Mouse (Mus musculus): ENCODE results near the gene Slx1b. TPM values are rescaled to one million over a fixed set of nuclear protein-coding genes. Genes with fewer than 3 reads are reported as not detected.
A peak's percentile ranks its signal among the peaks of the same experiment; 100 is the strongest.
"Not testable (repeated sequence)": the region's sequence is repeated elsewhere in the genome, so short reads cannot be mapped to it uniquely, and the experiment has no call there.

Gene Slx1b
- polyA plus RNA-seq, 1 experiment from 2014 or later = 7.5 TPM

DNA sequence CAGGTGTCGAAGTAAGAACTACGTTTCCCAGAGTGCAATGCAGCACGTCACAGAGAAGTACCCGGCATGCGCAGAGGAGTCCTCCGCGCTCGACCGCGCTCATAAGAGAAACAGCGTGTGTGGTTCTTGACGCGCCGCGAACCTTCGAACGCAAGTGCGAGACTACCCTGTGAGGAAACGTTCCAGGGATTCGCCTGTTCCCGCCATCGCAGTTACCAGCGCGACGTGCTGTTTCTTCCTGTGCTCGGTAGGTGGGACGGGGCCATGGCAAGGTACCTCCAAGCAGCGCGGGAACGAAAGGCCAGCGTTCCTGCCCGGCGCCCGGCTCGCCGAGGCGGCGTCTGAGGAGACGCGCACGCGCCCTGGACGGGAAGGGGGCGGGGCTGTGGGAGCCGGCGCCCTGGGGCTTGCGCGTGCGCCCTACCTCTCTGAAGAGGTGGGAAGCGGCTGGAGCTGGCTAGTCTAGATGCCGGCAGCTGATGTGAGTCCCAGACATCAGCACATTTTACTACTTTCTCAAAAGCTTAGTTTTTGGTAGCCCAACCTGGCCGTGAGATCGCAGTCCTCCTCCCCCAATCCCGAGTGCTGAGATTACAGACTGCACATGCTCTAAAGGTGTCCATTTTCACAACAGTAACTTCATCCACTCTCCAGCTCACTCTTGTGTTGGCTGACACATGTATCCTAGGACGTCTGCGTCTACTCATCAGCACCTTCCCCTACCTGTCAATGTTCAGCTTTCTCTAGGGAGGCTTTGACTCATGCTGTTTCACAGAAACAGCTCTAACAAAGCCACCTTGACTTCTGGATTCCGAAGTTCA lies 46.1 kb downstream of the Slx1b start, which contains the start of gene Sgf29:
TSS of gene Sgf29 (plus strand) at position 79 of the 821 bp plus-strand sequence.
- peak; percentile 98 for ATAC-seq (ENCODE audit: insufficient number of reproducible peaks, low FRiP score)
- peaks cover 12% of the 10 kb centered on the region for H3K4me1 ChIP-seq (replicated peaks)
- H3K27me3 ChIP-seq (replicated peaks) = no peaks in the 10 kb centered on the region
- peak within 1 kb of the TSS; percentile 80 for H3K9ac ChIP-seq
- H3K4me2 ChIP-seq = peak within 1 kb of the TSS; percentile 85
- H3K9me3 ChIP-seq (replicated peaks) = no peaks in the 10 kb centered on the region
- H3K36me3 ChIP-seq = no peaks in the 10 kb centered on the region
- H3K4me3 ChIP-seq = peak within 1 kb of the TSS; percentile 64
- 1% methylated on average over 57 of the region's 57 CpGs for WGBS
- H3K27ac ChIP-seq (ENCODE audit: poor library complexity, severe bottlenecking) = peak within 1 kb of the TSS; percentile 91

DNA sequence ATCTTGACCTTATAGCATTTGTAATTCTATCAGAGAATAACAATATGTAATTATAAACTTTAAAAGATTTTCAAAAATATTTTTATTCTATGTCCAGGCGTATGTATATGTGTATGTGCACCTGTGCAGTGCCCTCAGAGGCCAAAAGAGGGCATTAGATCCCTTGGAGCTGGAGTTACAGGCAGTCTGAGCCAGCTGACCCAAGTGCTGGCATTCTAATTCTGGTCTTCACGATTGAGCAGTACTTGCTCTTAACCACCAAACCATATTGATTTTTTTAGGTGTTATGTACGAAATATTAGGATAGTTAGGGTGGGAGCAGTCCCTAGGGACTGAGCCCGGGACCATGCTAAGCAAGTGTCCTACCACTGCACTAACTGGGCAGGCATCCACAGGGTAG lies 47.1 kb downstream of the Slx1b start:
- Histone ChIP-seq H3K9ac (no peak overlapping the region), H3K9me3 (replicated peaks) (no peaks in the 10 kb centered on the region), H3K36me3 (no peaks in the 10 kb centered on the region), H3K27me3 (replicated peaks) (no peaks in the 10 kb centered on the region), H3K27ac (ENCODE audit: poor library complexity, severe bottlenecking) (no peak overlapping the region), H3K4me2 (peak overlapping the region; percentile 85), H3K4me1 (replicated peaks) (peaks cover 12% of the 10 kb centered on the region), H3K4me3 (peak overlapping the region; percentile 64; the same call in 1 of the 2 replicates)
- ATAC-seq (ENCODE audit: insufficient number of reproducible peaks, low FRiP score) = no peak
- 77% methylated on average over 4 of the region's 4 CpGs for WGBS

DNA sequence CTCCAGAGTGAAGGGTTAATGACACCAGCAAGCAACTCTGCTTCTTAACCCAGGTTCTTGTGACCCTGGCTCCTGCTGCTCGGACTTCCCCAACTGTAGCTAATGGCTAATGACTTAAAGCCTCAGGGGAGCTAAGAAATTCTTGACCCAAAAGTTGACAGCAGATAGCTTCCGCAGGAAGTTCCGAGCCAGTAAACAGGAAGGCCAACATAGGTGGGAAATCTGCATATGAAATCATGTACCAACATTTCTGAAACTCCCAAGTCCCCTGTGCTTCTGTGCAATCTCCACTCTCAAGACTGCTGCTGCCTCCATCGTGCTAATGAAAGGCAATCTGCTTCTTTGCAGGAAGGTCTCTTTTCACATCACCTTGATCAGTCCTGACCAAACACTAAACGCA lies 49.9 kb downstream of the Slx1b start:
- no peak for ATAC-seq (ENCODE audit: insufficient number of reproducible peaks, low FRiP score)

DNA sequence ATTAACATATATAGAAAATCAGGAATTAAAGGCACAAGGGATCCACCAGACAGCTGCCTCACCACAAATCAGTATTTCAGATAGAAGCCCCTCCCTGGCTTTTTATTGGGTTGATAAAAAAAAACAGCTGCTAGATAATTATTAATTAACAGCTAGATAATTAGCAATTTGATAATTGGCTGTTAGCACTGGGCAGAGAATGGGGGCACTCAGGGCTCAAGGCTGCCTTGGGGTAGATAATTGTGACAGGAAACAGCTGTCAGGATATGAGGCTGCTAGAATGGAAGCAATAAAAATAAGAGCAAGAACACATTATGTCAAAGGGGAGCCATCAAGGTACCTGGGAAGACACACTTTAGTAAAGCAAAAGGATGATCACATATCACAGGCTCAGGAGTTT lies 50.7 kb downstream of the Slx1b start:
- H3K4me3 ChIP-seq = no peak overlapping the region
- no peaks in the 10 kb centered on the region for H3K9me3 ChIP-seq (replicated peaks)
- H3K4me1 ChIP-seq (replicated peaks) = peaks cover 5% of the 10 kb centered on the region; the same call in 1 of the 2 replicates
- H3K36me3 ChIP-seq = no peaks in the 10 kb centered on the region
- no peaks in the 10 kb centered on the region for H3K27me3 ChIP-seq (replicated peaks)
- no peak overlapping the region for H3K27ac ChIP-seq (ENCODE audit: poor library complexity, severe bottlenecking)
- no peak for ATAC-seq (ENCODE audit: insufficient number of reproducible peaks, low FRiP score)
- H3K4me2 ChIP-seq = no peak overlapping the region
- H3K9ac ChIP-seq = no peak overlapping the region

More for the DNA sequence above, 49.9 kb downstream of the Slx1b start:
- peaks cover 12% of the 10 kb centered on the region for H3K4me1 ChIP-seq (replicated peaks)
- H3K27ac ChIP-seq (ENCODE audit: poor library complexity, severe bottlenecking) = no peak overlapping the region
- H3K9me3 ChIP-seq (replicated peaks) = no peaks in the 10 kb centered on the region
- no peak overlapping the region for H3K9ac ChIP-seq
- no peak overlapping the region for H3K4me2 ChIP-seq
- no peaks in the 10 kb centered on the region for H3K36me3 ChIP-seq
- H3K27me3 ChIP-seq (replicated peaks) = no peaks in the 10 kb centered on the region
- no peak overlapping the region for H3K4me3 ChIP-seq
- 54% methylated on average over 5 of the region's 5 CpGs for WGBS

DNA sequence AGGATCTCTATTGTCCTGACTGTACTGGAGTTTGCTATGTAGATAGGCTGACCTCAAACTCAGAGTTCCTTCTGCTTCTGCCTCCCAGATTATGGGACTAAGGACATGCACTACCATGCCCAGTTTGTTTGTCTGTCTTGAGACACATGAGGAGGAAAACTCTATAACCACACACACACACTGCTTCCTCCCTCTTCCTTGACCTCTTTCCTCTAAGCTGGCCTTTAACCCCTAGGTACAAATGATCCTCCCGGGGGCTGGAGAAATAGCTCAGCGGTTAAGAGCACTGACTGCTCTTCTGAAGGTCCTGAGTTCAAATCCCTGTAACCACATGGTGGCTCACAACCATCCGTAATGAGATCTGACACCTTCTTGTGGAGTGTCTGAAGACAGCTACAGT lies 51.2 kb downstream of the Slx1b start:
- ATAC-seq (ENCODE audit: insufficient number of reproducible peaks, low FRiP score) = no peak
- Histone ChIP-seq H3K4me1 (replicated peaks) (0 out of 2 replicates have a peak, but pooled peaks cover 3% of the 10 kb centered on the region), H3K9ac (no peak overlapping the region), H3K4me2 (no peak overlapping the region), H3K36me3 (no peaks in the 10 kb centered on the region), H3K9me3 (replicated peaks) (no peaks in the 10 kb centered on the region), H3K27me3 (replicated peaks) (0 out of 2 replicates have a peak, but pooled peaks cover 3% of the 10 kb centered on the region), H3K4me3 (no peak overlapping the region), H3K27ac (ENCODE audit: poor library complexity, severe bottlenecking) (no peak overlapping the region)
- WGBS = 68% methylated on average over 3 of the region's 3 CpGs

DNA sequence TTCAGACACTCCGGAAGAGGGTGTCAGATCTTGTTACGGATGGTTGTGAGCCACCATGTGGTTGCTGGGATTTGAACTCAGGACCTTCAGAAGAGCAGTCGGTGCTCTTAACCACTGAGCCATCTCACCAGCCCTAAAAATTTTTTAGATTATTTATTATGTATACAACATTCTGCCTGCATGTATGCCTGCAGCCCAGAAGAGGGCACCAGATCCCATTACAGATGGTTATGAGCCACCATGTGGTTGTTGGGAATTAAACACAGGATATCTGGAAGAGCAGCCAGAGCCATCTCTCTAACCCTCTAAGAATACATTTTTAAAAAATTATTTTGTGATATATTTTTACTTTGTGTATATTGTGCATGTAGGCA lies 52.4 kb downstream of the Slx1b start:
- not testable (repeated sequence) for H3K36me3 ChIP-seq; H3K4me2 ChIP-seq; H3K9me3 ChIP-seq (replicated peaks); H3K27me3 ChIP-seq (replicated peaks); H3K27ac ChIP-seq (ENCODE audit: poor library complexity, severe bottlenecking); H3K9ac ChIP-seq; H3K4me3 ChIP-seq; H3K4me1 ChIP-seq (replicated peaks); ATAC-seq (ENCODE audit: insufficient number of reproducible peaks, low FRiP score)
- WGBS = 67% methylated on average over 3 of the region's 3 CpGs

DNA sequence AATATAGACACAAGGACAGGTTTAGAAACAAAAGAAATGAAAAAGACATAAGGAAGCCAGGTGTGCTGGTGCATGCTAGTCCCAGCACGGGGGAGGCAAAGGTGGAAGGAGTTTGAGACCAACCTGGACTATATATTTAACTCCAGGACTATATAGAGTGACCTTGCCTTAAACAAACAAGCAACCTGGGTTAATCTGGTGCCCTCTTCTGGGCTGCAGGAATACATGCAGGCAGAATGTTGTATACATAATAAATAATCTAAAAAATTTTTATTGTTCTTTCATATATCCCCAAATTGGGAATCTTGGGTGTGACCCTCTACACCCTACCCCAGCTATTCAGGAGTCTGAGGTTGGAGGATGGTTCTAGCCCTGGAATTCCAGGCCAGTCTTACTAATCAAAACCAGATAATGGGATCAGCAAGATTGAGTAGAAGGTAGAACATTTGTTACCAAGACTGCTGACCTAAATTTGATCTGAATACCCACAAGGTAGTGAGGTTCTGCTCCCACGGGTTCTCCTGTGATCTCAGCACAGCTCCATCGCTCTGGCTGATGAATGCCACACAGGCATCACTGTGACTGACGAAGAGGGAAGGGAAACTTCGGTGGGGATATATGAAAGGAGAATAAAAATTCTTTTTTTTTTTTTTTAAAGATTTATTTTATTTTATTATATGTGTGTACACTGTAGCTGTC lies 52.9 kb downstream of the Slx1b start:
- H3K4me2 ChIP-seq = no peak overlapping the region
- H3K27me3 ChIP-seq (replicated peaks) = 0 out of 2 replicates have a peak, but pooled peaks cover 3% of the 10 kb centered on the region
- H3K36me3 ChIP-seq = no peaks in the 10 kb centered on the region
- no peak overlapping the region for H3K9ac ChIP-seq
- no peaks in the 10 kb centered on the region for H3K9me3 ChIP-seq (replicated peaks)
- no peak for ATAC-seq (ENCODE audit: insufficient number of reproducible peaks, low FRiP score)
- no peak overlapping the region for H3K27ac ChIP-seq (ENCODE audit: poor library complexity, severe bottlenecking)
- H3K4me1 ChIP-seq (replicated peaks) = no peaks in the 10 kb centered on the region
- no peak overlapping the region for H3K4me3 ChIP-seq
- 69% methylated on average over 5 of the region's 5 CpGs for WGBS

Other genes starting within 250 kb of the Slx1b start
- 1.7 and 3.2 TPM in 2 replicates for gene Atp2a1, start 232.7 kb downstream of the Slx1b start, polyA plus RNA-seq (2016; fragmentation: Nextera tagmentation; extraction: Ambion mirVana)
- 43.2 and 45.1 TPM in 2 replicates for gene Sh2b1, start 220.4 kb downstream of the Slx1b start, polyA plus RNA-seq (2016; fragmentation: Nextera tagmentation; extraction: Ambion mirVana)
- 167 and 168 TPM in 2 replicates for gene Tufm, start 208.4 kb downstream of the Slx1b start, polyA plus RNA-seq (2016; fragmentation: Nextera tagmentation; extraction: Ambion mirVana)
- 49.7 and 52.5 TPM in 2 replicates for gene Atxn2l, start 192.3 kb downstream of the Slx1b start, polyA plus RNA-seq (2016; fragmentation: Nextera tagmentation; extraction: Ambion mirVana)
- gene Eif3c, start 129.4 kb downstream of the Slx1b start, polyA plus RNA-seq (2016; fragmentation: Nextera tagmentation; extraction: Ambion mirVana) = 148 and 151 TPM in 2 replicates
- gene Apobr, start 110.8 kb downstream of the Slx1b start, polyA plus RNA-seq (2016; fragmentation: Nextera tagmentation; extraction: Ambion mirVana) = 0.27 and 0.40 TPM in 2 replicates
- gene Cln3, start 110.0 kb downstream of the Slx1b start, polyA plus RNA-seq (2016; fragmentation: Nextera tagmentation; extraction: Ambion mirVana) = 20.0 and 24.5 TPM in 2 replicates
- not detected in 2 replicates for gene Il27, start 100.8 kb downstream of the Slx1b start, polyA plus RNA-seq (2016; fragmentation: Nextera tagmentation; extraction: Ambion mirVana)
- gene Nupr1, start 64.9 kb downstream of the Slx1b start, polyA plus RNA-seq (2016; fragmentation: Nextera tagmentation; extraction: Ambion mirVana) = 3.1 and 3.6 TPM in 2 replicates
- gene Sgf29, start 46.5 kb downstream of the Slx1b start, polyA plus RNA-seq (2016; fragmentation: Nextera tagmentation; extraction: Ambion mirVana) = 26.9 and 27.2 TPM in 2 replicates
- 3.7 TPM in 2 replicates for gene Sult1a1, start 19.4 kb downstream of the Slx1b start, polyA plus RNA-seq (2016; fragmentation: Nextera tagmentation; extraction: Ambion mirVana)
- gene Bola2, start 383 bp downstream of the Slx1b start, polyA plus RNA-seq (2016; fragmentation: Nextera tagmentation; extraction: Ambion mirVana) = 102 and 120 TPM in 2 replicates
- 9.2 and 9.8 TPM in 2 replicates for gene Coro1a, start 12.0 kb upstream of the Slx1b start, polyA plus RNA-seq (2016; fragmentation: Nextera tagmentation; extraction: Ambion mirVana)
- gene Mapk3, start 63.8 kb upstream of the Slx1b start, polyA plus RNA-seq (2016; fragmentation: Nextera tagmentation; extraction: Ambion mirVana) = 57.8 and 58.7 TPM in 2 replicates
- gene Gdpd3, start 70.5 kb upstream of the Slx1b start, polyA plus RNA-seq (2016; fragmentation: Nextera tagmentation; extraction: Ambion mirVana) = 0.87 and 1.8 TPM in 2 replicates
- gene Ypel3, start 81.2 kb upstream of the Slx1b start, polyA plus RNA-seq (2016; fragmentation: Nextera tagmentation; extraction: Ambion mirVana) = 74.8 and 78.7 TPM in 2 replicates
- 0.27 and 0.33 TPM in 2 replicates for gene Tbx6, start 85.7 kb upstream of the Slx1b start, polyA plus RNA-seq (2016; fragmentation: Nextera tagmentation; extraction: Ambion mirVana)
- gene Ppp4c, start 96.7 kb upstream of the Slx1b start, polyA plus RNA-seq (2016; fragmentation: Nextera tagmentation; extraction: Ambion mirVana) = 181 and 192 TPM in 2 replicates
- gene Fam57b, start 101.9 kb upstream of the Slx1b start, polyA plus RNA-seq (2016; fragmentation: Nextera tagmentation; extraction: Ambion mirVana) = 0.17 and 0.45 TPM in 2 replicates
- not detected in 2 replicates for gene 4930451I11Rik, start 135.9 kb upstream of the Slx1b start, polyA plus RNA-seq (2016; fragmentation: Nextera tagmentation; extraction: Ambion mirVana)
- gene Doc2a, start 151.6 kb upstream of the Slx1b start, polyA plus RNA-seq (2016; fragmentation: Nextera tagmentation; extraction: Ambion mirVana) = not detected in 2 replicates
- 18.0 and 22.5 TPM in 2 replicates for gene Hirip3, start 166.2 kb upstream of the Slx1b start, polyA plus RNA-seq (2016; fragmentation: Nextera tagmentation; extraction: Ambion mirVana)
- gene Ino80e, start 166.6 kb upstream of the Slx1b start, polyA plus RNA-seq (2016; fragmentation: Nextera tagmentation; extraction: Ambion mirVana) = 62.9 and 66.8 TPM in 2 replicates
- 40.8 and 42.5 TPM in 2 replicates for gene Taok2, start 188.9 kb upstream of the Slx1b start, polyA plus RNA-seq (2016; fragmentation: Nextera tagmentation; extraction: Ambion mirVana)
- 17.6 and 19.9 TPM in 2 replicates for gene Tmem219, start 227.1 kb upstream of the Slx1b start, polyA plus RNA-seq (2016; fragmentation: Nextera tagmentation; extraction: Ambion mirVana)
- 16.1 and 17.3 TPM in 2 replicates for gene Kctd13, start 233.1 kb upstream of the Slx1b start, polyA plus RNA-seq (2016; fragmentation: Nextera tagmentation; extraction: Ambion mirVana)

Data from heart, embryonic 12.5 days (tissue).